ENCODE assay signal across 11 mouse cellular contexts in the genomic region with DNA sequence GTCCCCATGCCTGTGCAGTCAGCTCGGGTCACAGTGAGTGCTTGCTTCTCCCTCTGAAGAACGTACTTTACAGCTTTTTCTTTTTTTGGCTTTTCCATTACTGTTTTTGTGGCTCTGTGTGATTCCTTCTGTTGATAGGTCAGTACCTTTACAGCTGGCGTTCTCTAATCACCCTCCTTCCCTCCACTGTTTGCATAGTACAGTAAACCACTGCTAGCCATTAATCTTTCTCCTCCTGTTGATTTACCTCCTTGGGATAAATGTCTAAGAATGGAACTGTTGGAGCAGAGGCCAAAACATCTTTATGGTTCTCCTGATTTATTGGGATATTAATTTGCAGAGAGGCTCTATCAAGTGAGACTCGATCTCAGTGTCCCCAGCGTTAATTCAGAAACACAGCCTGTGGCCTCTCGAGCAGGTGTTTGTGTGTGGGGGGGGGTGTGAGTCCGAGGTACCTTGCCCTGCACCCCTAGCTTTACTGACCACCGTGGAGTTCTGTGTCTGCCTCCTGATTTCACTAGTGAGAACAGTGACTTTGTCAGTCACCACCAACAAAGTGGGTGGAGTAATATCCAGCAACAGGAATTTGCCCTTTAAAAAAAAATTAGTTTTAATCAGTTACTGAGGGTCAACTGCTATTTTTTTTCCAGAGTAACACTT.
"Had no signal": no experiment of that assay in that cellular context is flagged by ENCODE, and none has a peak within 500 bp of the region (broad histone marks: within the 10 kb centered on the region; RNA-seq: fewer than 3 reads in every experiment).

No protein-coding gene starts in this region.

- H3K4me1 ChIP-seq: liver, embryonic 13.5 days had no signal

- H3K27ac ChIP-seq: liver, embryonic 13.5 days had no signal

- H3K9me3 ChIP-seq: liver, embryonic 13.5 days had no signal

- H3K27me3 ChIP-seq: liver, embryonic 13.5 days had no signal

- ATAC-seq: inflammation-experienced regulatory T-cells, adult 6 months had no signal

- H3K9ac ChIP-seq: liver, embryonic 13.5 days had no signal

- H3K4me2 ChIP-seq: liver, embryonic 13.5 days; midbrain, embryonic 11.5 days had no signal

- H3K4me3 ChIP-seq: liver, embryonic 13.5 days had no signal

- DNase-seq: kidney, adult 18-20 months; kidney, postnatal 14 days; liver, embryonic 13.5 days; lung, adult 2 months; lung, postnatal 14 days; lung, postnatal 4 days; midbrain, embryonic 14.5 days; thymus, adult 18-20 months; thymus, postnatal 36 days had no signal
